Mouse (Mus musculus) midbrain, embryonic 15.5 days (tissue): ENCODE measurements at regions not wholly inside any gene's neighbourhood (a gene's known extent, or its start where the extent isn't known, plus 50 kb on each side); places are given as distances from the start of the nearest gene placed in this dataset.
"Not testable (repeated sequence)": the region's sequence is repeated elsewhere in the genome, so short reads cannot be mapped to it uniquely, and the experiment has no call there.

Source experiments
- ATAC-seq: fragments of 200-750 bp; cut with Nextera tagmentation; replicated peaks from 2 replicates; pipeline ENCODE4 v1.8.0; 2017; ENCODE audit warnings: moderate TSS enrichment
- H3K27ac ChIP-seq: fragments of 300-500 bp; sonication (generic); 2 replicates; pipeline ENCODE4 v1.5.1; 2015; ENCODE audit warnings: mild to moderate bottlenecking, inconsistent platforms
- H3K27me3 ChIP-seq: fragments of 300-500 bp; sonication (generic); replicated peaks from 2 replicates; pipeline ENCODE4 v1.6.1; 2015; ENCODE audit warnings: inconsistent platforms
- H3K36me3 ChIP-seq: fragments of 300-500 bp; sonication (generic); replicated peaks from 2 replicates; pipeline ENCODE4 v1.6.1; 2015; ENCODE audit warnings: inconsistent platforms
- H3K4me1 ChIP-seq: fragments of 300-500 bp; sonication (generic); 2 replicates; pipeline ENCODE4 v1.6.1; 2015; ENCODE audit warnings: inconsistent platforms
- H3K4me2 ChIP-seq: fragments of 300-500 bp; sonication (generic); 2 replicates; pipeline ENCODE4 v1.6.1; 2015; ENCODE audit warnings: inconsistent platforms, mild to moderate bottlenecking, moderate library complexity
- H3K4me3 ChIP-seq: fragments of 300-500 bp; sonication (generic); 2 replicates; pipeline ENCODE4 v1.5.1; 2015; ENCODE audit warnings: mild to moderate bottlenecking, inconsistent platforms
- H3K9ac ChIP-seq: fragments of 300-500 bp; sonication (generic); 2 replicates; pipeline ENCODE4 v1.6.1; 2015; ENCODE audit warnings: mild to moderate bottlenecking, inconsistent platforms
- H3K9me3 ChIP-seq: fragments of 300-500 bp; sonication (generic); 2 replicates; pipeline ENCODE4 v1.6.1; 2016; ENCODE audit warnings: inconsistent platforms
- WGBS: fragments of 180-500 bp; shearing (Covaris S2); methylation state at CpG from one replicate; pipeline ENCODE4 v1.1.7; 2015; ENCODE audit warnings: mixed read lengths; 5-methylcytosine and 5-hydroxymethylcytosine counted together

- H3K36me3 ChIP-seq = no peaks in the 10 kb centered on the region
- H3K27ac ChIP-seq = peak overlapping the region; percentile 51
- H3K27me3 ChIP-seq = no peaks in the 10 kb centered on the region
- H3K4me3 ChIP-seq = no peak overlapping the region
- peak; percentile 63; the same call in 1 of the 2 replicates for ATAC-seq
- H3K9me3 ChIP-seq = no peaks in the 10 kb centered on the region
- H3K4me1 ChIP-seq = peaks cover 19% of the 10 kb centered on the region
- H3K9ac ChIP-seq = no peak overlapping the region
- no peak overlapping the region for H3K4me2 ChIP-seq
- WGBS = 16% methylated on average over 11 of the region's 11 CpGs
Measured at GRCm38 (mm10) chr14:54145743-54146741, 107.9 kb downstream of the Dad1 start.

GRCm38 (mm10) chr14:54143828-54144227 lies 110.1 kb downstream of the Dad1 start:
- H3K27me3 ChIP-seq = no peaks in the 10 kb centered on the region
- 75% methylated on average over 1 of the region's 1 CpGs for WGBS
- no peak overlapping the region for H3K27ac ChIP-seq
- no peaks in the 10 kb centered on the region for H3K9me3 ChIP-seq
- no peak overlapping the region for H3K9ac ChIP-seq
- H3K4me2 ChIP-seq = no peak overlapping the region
- peaks cover 19% of the 10 kb centered on the region for H3K4me1 ChIP-seq
- no peak overlapping the region for H3K4me3 ChIP-seq
- H3K36me3 ChIP-seq = no peaks in the 10 kb centered on the region
- no peak for ATAC-seq

GRCm38 (mm10) chr14:54138288-54138687 lies 115.6 kb downstream of the Dad1 start:
- 89% methylated on average over 3 of the region's 3 CpGs for WGBS
- Histone ChIP-seq H3K9me3 (no peaks in the 10 kb centered on the region), H3K36me3 (no peaks in the 10 kb centered on the region), H3K4me2 (no peak overlapping the region), H3K4me1 (no peaks in the 10 kb centered on the region), H3K27me3 (no peaks in the 10 kb centered on the region), H3K9ac (no peak overlapping the region), H3K4me3 (no peak overlapping the region), H3K27ac (no peak overlapping the region)
- ATAC-seq = no peak

- Histone ChIP-seq H3K9me3 (no peaks in the 10 kb centered on the region), H3K4me2 (no peak overlapping the region), H3K27me3 (no peaks in the 10 kb centered on the region), H3K9ac (no peak overlapping the region), H3K36me3 (no peaks in the 10 kb centered on the region), H3K27ac (no peak overlapping the region), H3K4me3 (no peak overlapping the region), H3K4me1 (no peaks in the 10 kb centered on the region)
- 90% methylated on average over 3 of the region's 3 CpGs for WGBS
- ATAC-seq = no peak
Measured at GRCm38 (mm10) chr14:54136538-54136937, 117.4 kb downstream of the Dad1 start.

- ATAC-seq = no peak
- WGBS = 86% methylated on average over 4 of the region's 4 CpGs
- H3K9ac ChIP-seq = no peak overlapping the region
Measured at GRCm38 (mm10) chr14:54128334-54128733, 125.6 kb downstream of the Dad1 start.

GRCm38 (mm10) chr14:54125510-54125909 lies 128.4 kb downstream of the Dad1 start:
- Histone ChIP-seq H3K9ac (no peak overlapping the region), H3K4me3 (no peak overlapping the region), H3K4me2 (no peak overlapping the region), H3K4me1 (peaks cover 4% of the 10 kb centered on the region; the same call in 1 of the 2 replicates), H3K27ac (no peak overlapping the region), H3K27me3 (no peaks in the 10 kb centered on the region), H3K36me3 (no peaks in the 10 kb centered on the region), H3K9me3 (no peaks in the 10 kb centered on the region)
- no peak for ATAC-seq

More at GRCm38 (mm10) chr14:54128334-54128733, 125.6 kb downstream of the Dad1 start:
- Histone ChIP-seq H3K36me3 (no peaks in the 10 kb centered on the region), H3K27ac (no peak overlapping the region), H3K9me3 (no peaks in the 10 kb centered on the region), H3K4me3 (no peak overlapping the region), H3K4me2 (no peak overlapping the region), H3K27me3 (no peaks in the 10 kb centered on the region), H3K4me1 (peaks cover 4% of the 10 kb centered on the region; the same call in 1 of the 2 replicates)

GRCm38 (mm10) chr14:54121973-54122372 lies 131.9 kb downstream of the Dad1 start:
- H3K4me2 ChIP-seq = no peak overlapping the region
- H3K9me3 ChIP-seq = no peaks in the 10 kb centered on the region
- H3K36me3 ChIP-seq = no peaks in the 10 kb centered on the region
- no peak overlapping the region for H3K27ac ChIP-seq
- H3K4me3 ChIP-seq = no peak overlapping the region
- H3K27me3 ChIP-seq = no peaks in the 10 kb centered on the region
- 84% methylated on average over 7 of the region's 7 CpGs for WGBS
- H3K4me1 ChIP-seq = peaks cover 4% of the 10 kb centered on the region; the same call in 1 of the 2 replicates
- no peak overlapping the region for H3K9ac ChIP-seq
- ATAC-seq = no peak

GRCm38 (mm10) chr14:54121340-54121739 lies 132.6 kb downstream of the Dad1 start:
- Histone ChIP-seq H3K4me3 (no peak overlapping the region), H3K9me3 (no peaks in the 10 kb centered on the region), H3K27ac (no peak overlapping the region), H3K4me2 (no peak overlapping the region), H3K27me3 (no peaks in the 10 kb centered on the region), H3K4me1 (peaks cover 4% of the 10 kb centered on the region; the same call in 1 of the 2 replicates), H3K36me3 (no peaks in the 10 kb centered on the region), H3K9ac (no peak overlapping the region)
- no peak for ATAC-seq
- WGBS = 81% methylated on average over 4 of the region's 4 CpGs

GRCm38 (mm10) chr14:54120194-54120593 lies 133.7 kb downstream of the Dad1 start:
- no peaks in the 10 kb centered on the region for H3K9me3 ChIP-seq
- H3K4me3 ChIP-seq = no peak overlapping the region
- H3K9ac ChIP-seq = no peak overlapping the region
- H3K36me3 ChIP-seq = no peaks in the 10 kb centered on the region
- H3K4me2 ChIP-seq = no peak overlapping the region
- ATAC-seq = no peak
- H3K4me1 ChIP-seq = no peaks in the 10 kb centered on the region
- H3K27ac ChIP-seq = no peak overlapping the region
- H3K27me3 ChIP-seq = no peaks in the 10 kb centered on the region
- 93% methylated on average over 5 of the region's 5 CpGs for WGBS

GRCm38 (mm10) chr14:54117607-54118006 lies 136.3 kb downstream of the Dad1 start:
- not testable (repeated sequence) for H3K36me3 ChIP-seq, H3K9me3 ChIP-seq, H3K27me3 ChIP-seq, H3K4me3 ChIP-seq, H3K4me2 ChIP-seq, ATAC-seq, H3K9ac ChIP-seq, H3K4me1 ChIP-seq, H3K27ac ChIP-seq
- 90% methylated on average over 8 of the region's 8 CpGs for WGBS

GRCm38 (mm10) chr14:54113216-54113615 lies 140.7 kb downstream of the Dad1 start:
- Histone ChIP-seq H3K4me1 (peaks cover 11% of the 10 kb centered on the region), H3K27me3 (no peaks in the 10 kb centered on the region), H3K4me2 (no peak overlapping the region), H3K9me3 (no peaks in the 10 kb centered on the region), H3K27ac (no peak overlapping the region), H3K36me3 (no peaks in the 10 kb centered on the region), H3K4me3 (no peak overlapping the region), H3K9ac (no peak overlapping the region)
- no peak for ATAC-seq
- 63% methylated on average over 2 of the region's 2 CpGs for WGBS

- H3K9ac ChIP-seq = no peak overlapping the region
- 79% methylated on average over 3 of the region's 3 CpGs for WGBS
- no peaks in the 10 kb centered on the region for H3K36me3 ChIP-seq
- H3K4me1 ChIP-seq = peaks cover 13% of the 10 kb centered on the region
- H3K27ac ChIP-seq = no peak overlapping the region
- no peaks in the 10 kb centered on the region for H3K9me3 ChIP-seq
- no peak overlapping the region for H3K4me2 ChIP-seq
- H3K27me3 ChIP-seq = no peaks in the 10 kb centered on the region
- ATAC-seq = no peak
- H3K4me3 ChIP-seq = no peak overlapping the region
Measured at GRCm38 (mm10) chr14:54110971-54111370, 142.9 kb downstream of the Dad1 start.

GRCm38 (mm10) chr14:54109129-54109528 lies 144.8 kb downstream of the Dad1 start:
- 66% methylated on average over 1 of the region's 1 CpGs for WGBS
- Histone ChIP-seq H3K4me3 (no peak overlapping the region), H3K9ac (no peak overlapping the region), H3K27me3 (no peaks in the 10 kb centered on the region), H3K27ac (peak overlapping the region; percentile 59; the same call in 1 of the 2 replicates), H3K4me2 (no peak overlapping the region), H3K36me3 (no peaks in the 10 kb centered on the region), H3K4me1 (peaks cover 13% of the 10 kb centered on the region), H3K9me3 (no peaks in the 10 kb centered on the region)
- ATAC-seq = peak; percentile 52
